Mouse (Mus musculus) T-helper 2 cell (primary cell): ENCODE data around the gene Slc1a4.

Experiments
- in situ Hi-C: fragments of 300-600 bp; cut with MboI, MseI; formaldehyde crosslinking; loops from one replicate; pipeline ENCODE4 v1.15.1; 2025; ENCODE audit warnings: high pct_unique_total_duplicates

Slc1a4 gene

DNA sequence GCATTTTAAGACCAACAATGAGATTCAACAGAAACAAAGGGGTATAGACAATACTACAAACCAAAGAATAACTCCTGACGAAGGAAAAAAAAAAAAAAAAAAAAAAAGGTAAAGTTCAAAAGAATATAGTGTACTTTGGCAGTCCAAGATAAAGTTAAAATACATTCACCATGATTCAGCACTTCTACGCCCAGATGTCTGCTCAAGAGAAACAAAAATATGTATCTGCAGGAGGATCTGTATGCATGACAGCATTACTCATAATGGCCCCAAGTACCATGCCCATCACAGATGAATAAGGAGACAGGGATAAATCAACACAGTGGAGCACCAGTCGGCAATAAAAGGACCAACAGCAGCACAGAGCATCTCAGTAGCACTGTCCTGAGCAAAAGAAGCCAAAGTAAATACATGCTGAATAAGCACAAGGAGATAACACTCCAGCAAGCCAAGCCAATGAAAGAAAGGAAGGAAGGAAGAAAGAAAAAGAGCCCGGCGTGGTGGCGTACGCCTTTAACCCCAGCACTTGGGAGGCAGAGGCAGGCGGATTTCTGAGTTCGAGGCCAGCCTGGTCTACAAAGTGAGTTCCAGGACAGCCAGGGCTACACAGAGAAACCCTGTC, 7.3 kb downstream of the Slc1a4 start:
- in situ Hi-C loops, result no loop called here

DNA sequence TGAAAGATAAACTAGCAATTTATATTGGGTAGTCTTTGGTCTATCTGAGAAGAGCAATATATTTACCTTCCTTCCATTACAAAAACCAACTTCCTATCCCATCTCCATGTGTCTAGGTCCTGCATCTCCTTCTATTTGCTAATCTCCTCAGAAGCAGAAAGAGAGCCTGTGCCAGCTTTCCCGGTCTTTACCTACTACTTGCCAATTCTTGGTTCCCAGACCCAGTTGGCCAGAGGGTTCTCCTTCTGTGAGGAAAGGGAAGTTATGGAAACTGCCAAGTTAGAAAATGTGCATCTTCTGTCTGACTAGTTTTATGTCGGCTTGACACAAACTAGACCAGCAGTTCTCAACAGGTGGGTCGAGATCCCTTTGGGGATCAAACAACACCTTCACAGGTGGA, 8.5 kb downstream of the Slc1a4 start:
- in situ Hi-C loops, result no loop called here

DNA sequence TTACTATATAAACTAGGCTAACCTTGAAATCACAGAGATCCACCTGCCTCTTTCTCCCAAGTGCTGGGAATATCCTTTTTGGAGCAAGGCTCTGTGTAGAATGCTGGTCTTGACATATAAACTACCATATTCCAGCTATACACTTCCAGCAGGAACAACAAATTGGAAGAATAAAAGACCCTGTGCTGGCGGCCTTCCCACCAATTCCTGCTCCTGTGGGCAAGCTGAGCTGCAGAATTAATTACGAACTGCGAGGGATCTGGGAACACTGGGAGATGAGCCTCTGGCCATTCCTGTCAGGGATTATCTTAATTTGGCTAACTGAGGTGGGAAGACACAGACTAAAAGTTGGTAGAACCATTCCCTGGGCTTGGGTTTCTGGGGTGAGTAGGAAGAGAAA, 10.1 kb downstream of the Slc1a4 start:
- in situ Hi-C loops, result no loop called here

DNA sequence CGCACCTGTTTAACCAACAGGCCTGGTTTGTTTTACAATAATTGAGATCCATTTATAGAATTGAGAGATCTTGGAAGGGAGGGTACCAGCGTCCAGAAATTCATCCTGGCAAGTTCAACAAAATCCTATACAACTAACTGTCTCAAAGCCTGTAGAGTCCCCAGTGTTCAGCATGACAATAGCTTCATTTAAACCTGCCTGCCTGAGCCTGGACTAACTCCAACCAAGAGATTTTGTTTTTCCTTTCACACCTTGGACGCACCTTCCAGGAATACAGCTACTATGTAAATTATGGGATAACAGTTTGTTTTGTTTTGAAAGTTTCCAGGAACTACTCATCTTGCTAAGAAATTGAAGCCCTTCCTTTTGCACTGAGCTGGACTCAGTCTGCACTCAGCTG, 11.9 kb downstream of the Slc1a4 start:
- in situ Hi-C loops, result no loop called here

DNA sequence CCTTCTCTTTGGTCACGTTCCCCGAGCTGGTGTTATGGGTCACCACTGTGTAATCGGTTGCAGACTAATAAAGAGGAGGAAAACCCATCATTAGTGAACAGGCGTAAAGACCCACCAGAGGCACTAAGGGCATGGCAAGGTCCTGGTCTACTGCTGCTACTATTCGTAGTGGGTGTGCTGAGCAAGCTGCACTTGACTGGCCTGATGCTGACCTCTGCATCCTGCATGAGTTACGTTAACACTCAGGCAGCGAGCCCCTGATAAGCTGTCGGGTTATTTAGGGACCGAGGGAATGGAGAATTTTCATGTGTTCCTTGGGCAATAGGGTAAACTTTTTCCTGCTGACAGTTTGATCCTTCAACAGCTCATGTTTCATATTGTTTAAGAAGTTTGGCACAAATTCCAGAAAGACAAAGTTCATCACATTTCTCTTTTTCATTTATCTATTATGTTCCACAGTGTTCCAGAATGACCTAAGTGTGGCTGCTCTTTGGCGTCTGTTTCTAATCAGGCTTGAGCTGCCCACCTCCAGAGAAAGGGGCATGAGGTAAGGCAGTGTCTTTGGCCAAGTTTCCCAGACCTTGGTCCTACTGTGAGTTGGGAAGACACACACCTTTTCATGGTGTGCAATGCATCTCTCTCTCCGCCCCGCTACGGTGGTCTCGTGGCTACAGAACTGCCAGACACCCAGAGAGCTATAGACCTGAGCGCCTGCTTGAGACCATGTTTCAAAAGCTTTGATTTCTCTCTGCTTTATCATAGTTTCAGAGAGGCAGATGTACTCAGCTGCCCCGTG, 13.7 kb downstream of the Slc1a4 start:
- in situ Hi-C loops, result no loop called here

DNA sequence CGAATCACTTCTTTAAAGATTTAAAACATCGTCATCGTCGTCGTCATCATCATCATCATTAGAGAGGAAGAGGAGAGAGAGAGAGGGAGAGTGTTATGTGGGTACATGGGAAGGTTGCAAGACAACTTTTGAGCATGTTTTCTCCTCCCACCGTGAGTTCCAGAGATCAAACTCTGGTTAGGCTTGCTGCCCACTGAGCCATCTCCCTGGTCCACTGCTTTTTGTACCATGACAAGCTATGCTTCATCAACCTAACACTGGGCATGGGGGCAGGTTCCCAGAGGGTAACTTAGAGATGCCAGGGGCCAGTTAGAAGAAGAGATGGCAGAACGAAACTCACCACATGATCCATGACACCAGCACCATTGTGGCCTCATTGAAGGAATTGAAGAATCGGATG, 18.9 kb downstream of the Slc1a4 start:
- in situ Hi-C loops, result no loop called here

DNA sequence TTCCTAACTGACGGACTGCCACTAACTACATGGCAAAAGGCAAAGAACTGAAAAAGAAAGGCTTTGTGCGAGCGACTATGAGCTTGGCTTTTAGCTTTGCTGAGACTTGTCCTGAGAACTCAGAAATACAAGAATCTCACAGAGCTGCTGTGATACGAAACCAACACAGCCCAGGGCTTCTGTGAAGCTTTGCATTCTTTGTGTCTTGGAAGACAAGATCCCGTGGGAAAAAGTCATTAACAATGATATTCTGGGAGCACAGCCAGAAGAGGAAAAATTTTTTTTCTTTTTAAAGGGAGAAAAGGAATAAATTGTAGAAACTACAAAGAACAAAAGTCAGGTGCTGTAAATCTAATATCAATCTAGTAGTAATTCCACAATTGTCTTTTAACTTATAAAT, 23.5 kb downstream of the Slc1a4 start:
- in situ Hi-C loops, result loop anchor here (10.0 kb wide), 1 partner anchor 96 kb away; no protein-coding TSS in a partner anchor

DNA sequence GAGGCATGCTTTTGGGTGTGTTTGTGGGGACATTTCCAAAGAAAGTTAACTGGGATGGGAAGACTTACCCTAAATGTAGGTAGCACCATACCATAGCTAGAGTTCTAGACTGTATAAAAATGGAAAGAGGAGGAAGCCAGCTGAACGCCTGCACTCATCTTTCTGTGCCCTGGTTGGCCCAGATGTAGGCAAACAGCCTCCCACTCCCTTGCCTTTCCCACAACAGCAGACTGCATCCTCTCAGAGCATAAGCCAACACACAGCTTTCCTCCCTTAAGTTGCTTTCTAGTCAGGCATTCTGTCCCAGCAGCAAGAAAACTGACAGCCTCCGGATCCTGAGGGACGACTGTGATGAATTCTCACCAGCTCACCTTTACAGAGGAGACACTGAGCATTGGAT, 25.1 kb downstream of the Slc1a4 start:
- in situ Hi-C loops, result loop anchor here (10.0 kb wide), 1 partner anchor 97 kb away; no protein-coding TSS in a partner anchor

DNA sequence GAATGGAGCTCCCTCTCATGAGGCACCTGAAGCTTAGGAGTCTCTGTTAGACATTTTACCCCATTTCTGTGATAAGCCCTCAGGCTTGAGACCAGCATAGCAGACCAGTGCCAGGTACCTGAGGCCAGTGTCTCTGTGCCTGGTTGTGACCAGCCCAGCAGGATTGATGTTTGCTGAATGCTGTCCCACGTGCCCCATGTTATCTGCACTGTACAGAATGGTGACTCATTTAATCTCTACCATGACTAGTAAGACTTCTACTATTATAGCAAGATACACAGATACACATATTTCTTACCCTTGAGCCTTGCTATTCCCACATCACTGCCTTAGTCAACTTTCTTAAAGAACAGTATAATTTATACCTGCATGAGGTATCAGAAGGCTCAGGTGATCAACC, 26.9 kb downstream of the Slc1a4 start:
- in situ Hi-C loops, result loop anchor here (10.0 kb wide), 1 partner anchor 99 kb away; no protein-coding TSS in a partner anchor

DNA sequence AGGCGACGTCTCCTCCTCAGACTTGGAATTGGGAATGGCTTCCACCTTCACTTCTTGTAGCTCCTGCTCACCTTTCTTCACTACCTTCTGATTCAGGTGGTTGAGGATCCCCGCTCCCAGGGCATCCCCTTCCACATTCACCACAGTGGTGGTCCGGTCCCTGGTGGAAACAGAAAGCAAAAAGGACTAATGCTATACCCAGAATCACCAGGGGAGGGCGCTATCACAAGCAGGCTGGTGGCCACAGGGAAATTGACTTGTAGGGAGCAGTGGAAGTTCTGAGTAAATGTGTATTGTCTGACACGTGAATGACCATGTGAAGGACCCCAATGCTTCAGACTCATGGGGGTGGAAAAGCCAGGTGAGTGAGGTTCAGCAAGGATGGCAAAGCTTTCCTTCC, 28.2 kb downstream of the Slc1a4 start:
- in situ Hi-C loops, result loop anchor here (10.0 kb wide), 1 partner anchor 100 kb away; no protein-coding TSS in a partner anchor

DNA sequence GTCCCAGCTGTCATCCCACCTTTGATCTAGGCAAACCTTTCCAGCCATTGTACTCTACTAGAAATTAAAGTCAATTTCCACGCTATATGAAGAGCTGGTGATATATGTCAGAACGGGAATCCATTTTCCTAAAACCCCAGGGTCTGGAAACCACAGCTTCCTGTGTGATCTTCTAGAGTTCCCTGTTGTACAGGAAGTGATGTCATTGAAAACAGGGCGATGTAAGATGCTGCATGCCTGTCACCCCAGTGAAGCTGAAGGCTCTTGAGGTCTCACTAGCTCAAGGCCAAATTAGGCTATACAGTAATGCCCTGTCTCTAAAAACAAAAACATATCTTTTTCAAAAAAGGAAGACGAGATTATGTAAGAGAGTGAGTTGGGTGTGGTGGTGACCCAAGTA, 31.2 kb downstream of the Slc1a4 start:
- in situ Hi-C loops, result loop anchor here (10.0 kb wide), 1 partner anchor 103 kb away; no protein-coding TSS in a partner anchor

DNA sequence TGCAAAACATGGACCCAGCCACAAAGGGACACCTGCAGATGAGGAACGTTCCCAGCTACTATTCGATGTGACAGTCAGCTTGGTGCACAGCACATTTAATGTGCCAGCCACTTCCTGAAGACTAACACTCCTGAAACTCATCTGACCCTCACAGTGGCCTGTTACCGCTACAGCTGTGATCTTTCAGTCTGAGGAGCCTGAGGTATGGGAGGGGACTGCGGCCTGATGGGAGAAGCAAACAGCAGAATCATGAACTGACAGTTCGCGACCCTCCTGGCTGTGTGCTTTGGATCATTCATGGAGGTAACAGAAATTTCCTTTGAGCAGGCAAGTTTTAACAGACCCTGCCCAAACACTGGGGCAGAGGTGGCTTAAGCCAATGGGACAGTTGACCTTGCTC, 31.7 kb downstream of the Slc1a4 start:
- in situ Hi-C loops, result loop anchor here (10.0 kb wide), 1 partner anchor 104 kb away; no protein-coding TSS in a partner anchor

DNA sequence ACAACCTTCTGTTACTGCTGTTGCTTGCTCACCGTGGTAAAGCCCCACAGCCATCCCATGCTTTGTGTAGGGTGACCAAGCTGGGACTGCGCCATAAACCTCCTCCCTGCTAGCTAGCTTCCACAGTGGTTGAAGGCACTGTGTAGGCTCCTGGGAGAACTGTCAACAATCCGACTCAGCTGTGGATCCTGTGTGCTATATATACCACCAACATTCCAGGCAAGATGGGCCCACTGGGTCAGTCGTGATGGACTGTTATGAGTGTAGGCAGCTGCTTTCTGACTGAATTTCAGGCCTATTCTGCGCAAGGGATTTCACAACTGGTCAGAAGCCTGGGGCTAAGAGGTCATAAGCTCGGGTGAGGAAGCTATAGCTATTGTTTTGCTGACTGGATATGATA, 32.6 kb downstream of the Slc1a4 start:
- in situ Hi-C loops, result loop anchor here (10.0 kb wide), 1 partner anchor 105 kb away; no protein-coding TSS in a partner anchor

DNA sequence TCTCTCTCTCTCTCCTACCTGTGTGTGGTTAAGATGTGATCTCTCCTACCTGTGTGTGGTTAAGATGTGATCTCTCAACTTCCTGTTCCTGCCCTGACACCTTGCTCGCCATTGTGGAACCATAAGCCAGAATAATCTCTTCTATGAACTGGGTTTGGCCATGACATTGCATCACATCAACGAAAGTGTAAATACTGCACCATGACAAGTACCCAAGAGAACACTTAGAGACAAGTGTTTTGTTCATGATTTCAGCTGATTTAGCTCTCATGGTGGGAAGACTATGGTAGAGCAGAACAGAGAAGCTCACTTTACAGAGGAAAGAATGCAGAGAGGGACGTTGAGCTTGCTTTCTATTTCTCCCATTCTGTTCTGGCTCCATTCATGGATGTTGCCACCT, 48.0 kb downstream of the Slc1a4 start:
- in situ Hi-C loops, result no loop called here

DNA sequence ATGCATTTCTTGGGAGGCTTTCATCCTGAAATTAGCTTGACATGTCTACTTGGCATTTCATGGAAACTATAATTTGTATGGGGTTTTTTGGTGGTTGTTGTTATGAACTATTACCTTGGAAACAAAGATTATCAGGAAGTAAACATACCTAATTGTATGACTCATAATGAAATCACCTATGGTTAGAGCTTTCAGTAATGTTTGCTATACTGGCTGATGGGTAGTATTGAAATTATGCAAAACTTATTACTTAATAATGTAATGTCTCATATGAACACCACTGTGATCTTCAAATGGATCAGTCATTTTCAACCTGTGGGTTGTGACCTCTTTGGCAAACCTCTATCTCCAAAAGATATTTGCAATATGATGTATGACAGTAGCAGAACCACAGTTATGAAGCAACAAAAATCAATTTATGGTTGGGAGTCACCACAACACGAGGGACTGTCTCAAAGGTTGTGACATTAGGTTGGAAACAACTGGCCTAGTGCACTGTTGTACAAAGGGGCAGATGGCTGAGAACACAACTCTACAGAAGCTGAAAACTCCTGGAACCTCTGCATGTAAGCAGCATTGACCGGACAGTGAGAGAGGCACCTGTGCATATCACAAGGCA, 49.8 kb downstream of the Slc1a4 start:
- in situ Hi-C loops, result no loop called here

DNA sequence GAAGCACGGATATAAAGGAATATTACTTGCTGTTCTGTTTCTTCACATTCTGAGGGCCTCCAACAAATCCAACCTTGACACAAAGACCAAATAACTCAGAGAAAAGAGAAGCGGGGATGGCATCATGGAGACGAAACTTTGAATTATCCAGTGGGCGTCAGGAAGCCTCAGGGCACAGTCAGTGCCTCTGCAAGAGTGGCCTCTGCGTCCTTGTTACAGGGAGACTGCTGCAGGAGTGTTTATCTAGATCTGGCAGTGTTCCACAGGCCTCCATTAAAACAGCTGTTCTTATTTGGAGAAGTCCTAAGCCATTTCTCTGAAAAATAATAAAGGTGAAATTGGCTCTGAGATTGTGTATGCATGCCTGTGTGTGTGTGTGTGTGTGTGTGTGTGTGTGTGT, 51.5 kb downstream of the Slc1a4 start:
- in situ Hi-C loops, result no loop called here

DNA sequence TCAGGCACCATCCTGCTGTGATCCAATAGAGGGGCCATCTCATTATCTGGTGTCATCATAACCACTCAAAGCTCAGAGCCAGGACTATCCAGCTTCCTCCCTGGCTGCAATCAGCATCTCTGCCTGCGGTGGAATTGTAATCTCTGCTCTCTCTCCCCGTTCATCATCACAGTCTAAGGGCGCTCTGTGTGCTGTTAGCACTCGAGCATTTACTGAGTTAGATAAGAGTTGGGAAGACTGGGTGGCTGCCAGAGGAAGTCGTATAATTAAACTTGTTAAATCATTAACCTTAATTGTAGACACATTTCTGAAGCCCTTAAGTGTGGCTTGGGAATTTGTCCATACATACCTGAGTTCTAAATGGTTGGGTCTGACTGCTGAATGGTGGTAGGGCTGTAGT, 53.8 kb downstream of the Slc1a4 start:
- in situ Hi-C loops, result no loop called here

DNA sequence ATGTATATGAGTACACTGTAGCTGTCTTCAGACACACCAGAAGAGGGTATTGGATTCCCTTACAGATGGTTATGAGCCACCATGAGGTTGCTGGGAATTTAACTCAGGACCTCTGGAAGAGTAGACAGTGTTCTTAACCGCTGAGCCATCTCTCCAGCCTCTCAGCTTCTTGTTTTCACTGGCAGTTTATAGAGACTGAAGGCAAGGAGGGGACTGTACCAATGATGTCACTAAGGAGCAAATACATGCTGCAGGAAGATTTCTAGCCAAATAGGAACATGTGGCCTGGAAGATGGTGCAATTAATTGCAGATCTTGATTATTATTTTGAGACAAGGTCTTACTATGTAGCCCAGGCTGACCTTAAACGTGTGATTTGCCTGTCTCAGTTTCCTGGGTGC, 55.4 kb downstream of the Slc1a4 start:
- in situ Hi-C loops, result no loop called here

DNA sequence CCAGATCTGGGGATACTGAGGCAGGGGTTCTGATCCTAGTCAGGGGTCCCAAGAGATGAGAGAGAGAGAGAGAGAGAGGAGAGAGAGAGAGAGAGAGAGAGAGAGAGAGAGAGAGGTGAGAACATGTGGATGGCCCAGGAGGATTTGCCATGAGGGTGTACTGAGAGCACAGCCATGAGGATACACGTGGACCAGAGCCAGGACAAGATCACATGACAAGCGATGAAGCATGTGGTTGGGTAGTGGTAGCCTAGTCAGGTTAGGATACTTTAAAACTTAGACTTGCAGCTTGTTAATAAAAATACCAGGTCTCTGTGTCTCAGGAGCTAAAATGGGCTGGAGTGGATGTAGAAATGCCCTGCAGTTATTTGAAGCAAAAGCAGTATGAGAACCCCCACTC, 56.5 kb downstream of the Slc1a4 start:
- in situ Hi-C loops, result no loop called here

DNA sequence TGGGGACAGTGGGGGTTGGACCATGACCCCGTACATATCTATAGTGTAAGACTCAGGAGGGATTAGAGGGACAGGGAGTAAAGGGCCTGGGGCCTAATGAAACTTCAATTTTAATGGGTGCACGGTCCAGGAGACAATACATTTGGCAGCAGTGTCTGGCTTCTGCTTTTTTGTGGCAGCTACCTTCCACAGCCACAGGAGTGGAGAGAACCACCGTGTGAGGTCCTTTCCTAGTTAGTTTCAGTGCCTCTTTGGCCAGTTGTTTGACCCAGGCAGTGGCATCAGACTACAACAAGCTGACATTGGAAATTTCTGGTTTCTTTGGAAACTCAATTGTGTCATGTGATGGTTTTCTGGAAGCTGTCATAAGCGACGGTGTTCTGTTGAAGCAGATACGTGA, 62.6 kb downstream of the Slc1a4 start:
- in situ Hi-C loops, result loop anchor here (10.0 kb wide), 1 partner anchor 135 kb away; no protein-coding TSS in a partner anchor

DNA sequence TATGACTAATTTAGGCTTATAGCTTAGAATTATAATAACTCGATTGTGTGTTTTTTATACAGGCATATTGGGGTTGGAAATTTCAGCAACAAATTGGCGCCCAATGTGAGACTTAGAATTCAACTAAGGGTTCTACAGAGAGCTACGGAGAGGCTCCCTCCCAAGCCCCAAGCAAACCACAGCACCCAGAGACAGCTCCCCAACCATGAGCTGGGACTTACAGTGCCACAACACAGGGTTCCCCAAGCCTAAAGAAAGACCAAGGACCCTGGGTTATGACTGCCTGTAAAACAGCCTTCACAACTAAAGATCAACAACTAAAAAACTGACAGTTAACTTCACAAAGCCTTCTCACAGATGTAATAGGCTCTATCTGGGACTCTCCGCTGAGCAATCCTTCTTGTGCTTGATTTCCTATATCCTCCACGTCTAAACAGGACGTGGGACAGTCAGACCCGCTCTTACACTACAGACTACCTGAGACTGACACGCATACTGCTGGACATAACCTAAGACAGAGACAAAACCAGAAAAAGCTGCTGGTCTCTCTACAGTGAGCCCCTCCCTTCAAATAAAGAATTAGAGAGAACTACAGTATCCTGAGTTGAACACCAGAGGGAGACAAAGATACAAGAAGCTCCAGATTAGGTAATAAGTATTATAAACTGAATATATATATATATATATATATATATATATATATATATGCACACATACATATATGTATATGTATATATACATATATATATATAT, 69.7 kb downstream of the Slc1a4 start:
- in situ Hi-C loops, result loop anchor here (10.0 kb wide), 1 partner anchor 142 kb away; no protein-coding TSS in a partner anchor

DNA sequence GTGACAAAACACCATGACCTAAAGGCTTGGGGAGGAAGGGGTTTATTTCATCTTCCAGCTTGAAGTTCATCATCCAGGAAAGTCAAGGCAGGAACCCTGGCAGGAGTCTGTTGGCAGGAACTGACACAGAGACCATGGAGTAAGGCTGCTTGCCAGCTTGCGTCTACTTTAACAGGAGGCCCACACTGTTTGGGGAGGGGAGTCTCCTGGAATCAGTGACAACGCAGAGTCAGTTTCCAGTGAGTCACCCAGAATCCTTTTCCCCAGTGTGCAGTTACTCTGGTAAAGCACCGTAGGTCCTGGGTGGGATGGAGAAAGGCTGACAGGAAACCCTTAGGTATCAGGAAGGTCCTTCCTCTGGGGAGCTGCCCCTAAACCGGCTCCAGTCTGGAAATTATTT, 77.7 kb downstream of the Slc1a4 start:
- in situ Hi-C loops, result no loop called here
